Mouse (Mus musculus): ENCODE results near the gene Adam12. TPM values are rescaled to one million over a fixed set of nuclear protein-coding genes. Genes with fewer than 3 reads are reported as not detected.

Gene Adam12
- polyA plus RNA-seq, 1 experiment from 2014 or later, result 50.9 TPM

- H3K36me3 ChIP-seq (ENCODE audit: insufficient read depth), result peaks cover 38% of the 10 kb centered on the region
- 94% methylated on average over 11 of the region's 11 CpGs for WGBS
- no peaks in the 10 kb centered on the region for H3K27me3 ChIP-seq (ENCODE audit: insufficient read depth, low read length)
- no peak overlapping the region for H3K27ac ChIP-seq (ENCODE audit: low read depth)
- H3K9me3 ChIP-seq (ENCODE audit: low read depth, low read length), result no peaks in the 10 kb centered on the region
- no peak overlapping the region for H3K4me2 ChIP-seq
- no peak for TF ChIP-seq CTCF (IDR thresholded peaks at IDR 0.05; ENCODE audit: low read depth)
- no peak overlapping the region for H3K4me3 ChIP-seq (ENCODE audit: low read depth, low read length)
- H3K4me1 ChIP-seq (ENCODE audit: insufficient read depth), result peaks cover 21% of the 10 kb centered on the region
- ATAC-seq (ENCODE audit: insufficient read depth) (no peak), DNase-seq (no peak)
- H3K9ac ChIP-seq, result no peak overlapping the region
Observed at GRCm38 (mm10) chr7:133931481-133931880, 300.5 kb downstream of the Adam12 start.

GRCm38 (mm10) chr7:133928981-133929380, 303.0 kb downstream of the Adam12 start:
- H3K4me1 ChIP-seq (ENCODE audit: insufficient read depth), result peaks cover 14% of the 10 kb centered on the region
- no peak for DNase-seq
- no peaks in the 10 kb centered on the region for H3K27me3 ChIP-seq (ENCODE audit: insufficient read depth, low read length)
- H3K36me3 ChIP-seq (ENCODE audit: insufficient read depth), result peaks cover 37% of the 10 kb centered on the region
- H3K9ac ChIP-seq, result no peak overlapping the region
- no peak for TF ChIP-seq CTCF (IDR thresholded peaks at IDR 0.05; ENCODE audit: low read depth)
- no peaks in the 10 kb centered on the region for H3K9me3 ChIP-seq (ENCODE audit: low read depth, low read length)
- no peak for ATAC-seq (ENCODE audit: insufficient read depth)
- H3K4me2 ChIP-seq, result no peak overlapping the region
- 87% methylated on average over 3 of the region's 3 CpGs for WGBS
- no peak overlapping the region for H3K4me3 ChIP-seq (ENCODE audit: low read depth, low read length)
- H3K27ac ChIP-seq (ENCODE audit: low read depth), result no peak overlapping the region

GRCm38 (mm10) chr7:133925771-133926170, 306.2 kb downstream of the Adam12 start:
- Histone ChIP-seq H3K36me3 (ENCODE audit: insufficient read depth) (peaks cover 40% of the 10 kb centered on the region), H3K4me3 (ENCODE audit: low read depth, low read length) (no peak overlapping the region), H3K9me3 (ENCODE audit: low read depth, low read length) (no peaks in the 10 kb centered on the region), H3K4me2 (no peak overlapping the region), H3K9ac (no peak overlapping the region), H3K4me1 (ENCODE audit: insufficient read depth) (peaks cover 4% of the 10 kb centered on the region; the same call in 1 of the 2 replicates), H3K27ac (ENCODE audit: low read depth) (no peak overlapping the region), H3K27me3 (ENCODE audit: insufficient read depth, low read length) (no peaks in the 10 kb centered on the region)
- DNase-seq, result no peak
- TF ChIP-seq CTCF (IDR thresholded peaks at IDR 0.05; ENCODE audit: low read depth), result no peak
- WGBS, result 64% methylated on average over 2 of the region's 2 CpGs
- ATAC-seq (ENCODE audit: insufficient read depth), result no peak

- Histone ChIP-seq H3K9me3 (ENCODE audit: low read depth, low read length) (no peaks in the 10 kb centered on the region), H3K27ac (ENCODE audit: low read depth) (no peak overlapping the region), H3K27me3 (ENCODE audit: insufficient read depth, low read length) (no peaks in the 10 kb centered on the region), H3K9ac (no peak overlapping the region), H3K4me1 (ENCODE audit: insufficient read depth) (peaks cover 4% of the 10 kb centered on the region; the same call in 1 of the 2 replicates), H3K4me3 (ENCODE audit: low read depth, low read length) (no peak overlapping the region), H3K4me2 (no peak overlapping the region), H3K36me3 (ENCODE audit: insufficient read depth) (peaks cover 41% of the 10 kb centered on the region)
- DNase-seq, result no peak
- ATAC-seq (ENCODE audit: insufficient read depth), result no peak
- 30% methylated on average over 6 of the region's 6 CpGs for WGBS
- TF ChIP-seq CTCF (IDR thresholded peaks at IDR 0.05; ENCODE audit: low read depth), result no peak
Observed at GRCm38 (mm10) chr7:133923994-133924393, 308.0 kb downstream of the Adam12 start.

GRCm38 (mm10) chr7:133921291-133921690, 310.7 kb downstream of the Adam12 start:
- H3K4me3 ChIP-seq (ENCODE audit: low read depth, low read length), result no peak overlapping the region
- 89% methylated on average over 4 of the region's 4 CpGs for WGBS
- H3K9ac ChIP-seq, result no peak overlapping the region
- H3K27ac ChIP-seq (ENCODE audit: low read depth), result no peak overlapping the region
- no peak for TF ChIP-seq CTCF (IDR thresholded peaks at IDR 0.05; ENCODE audit: low read depth)
- no peak overlapping the region for H3K4me2 ChIP-seq
- H3K9me3 ChIP-seq (ENCODE audit: low read depth, low read length), result no peaks in the 10 kb centered on the region
- peaks cover 31% of the 10 kb centered on the region; the same call in 1 of the 2 replicates for H3K36me3 ChIP-seq (ENCODE audit: insufficient read depth)
- no peaks in the 10 kb centered on the region for H3K27me3 ChIP-seq (ENCODE audit: insufficient read depth, low read length)
- DNase-seq (no peak), ATAC-seq (ENCODE audit: insufficient read depth) (no peak)
- H3K4me1 ChIP-seq (ENCODE audit: insufficient read depth), result peaks cover 4% of the 10 kb centered on the region; the same call in 1 of the 2 replicates

GRCm38 (mm10) chr7:133920724-133921123, 311.2 kb downstream of the Adam12 start:
- H3K4me3 ChIP-seq (ENCODE audit: low read depth, low read length), result no peak overlapping the region
- no peak overlapping the region for H3K4me2 ChIP-seq
- no peaks in the 10 kb centered on the region for H3K9me3 ChIP-seq (ENCODE audit: low read depth, low read length)
- DNase-seq (no peak), ATAC-seq (ENCODE audit: insufficient read depth) (no peak)
- H3K4me1 ChIP-seq (ENCODE audit: insufficient read depth), result peaks cover 4% of the 10 kb centered on the region; the same call in 1 of the 2 replicates
- H3K36me3 ChIP-seq (ENCODE audit: insufficient read depth), result peaks cover 27% of the 10 kb centered on the region; the same call in 1 of the 2 replicates
- H3K27ac ChIP-seq (ENCODE audit: low read depth), result no peak overlapping the region
- WGBS, result 66% methylated on average over 7 of the region's 7 CpGs
- TF ChIP-seq CTCF (IDR thresholded peaks at IDR 0.05; ENCODE audit: low read depth), result no peak
- H3K27me3 ChIP-seq (ENCODE audit: insufficient read depth, low read length), result no peaks in the 10 kb centered on the region
- H3K9ac ChIP-seq, result no peak overlapping the region

- no peak for TF ChIP-seq CTCF (IDR thresholded peaks at IDR 0.05; ENCODE audit: low read depth)
- Histone ChIP-seq H3K27me3 (ENCODE audit: insufficient read depth, low read length) (no peaks in the 10 kb centered on the region), H3K9me3 (ENCODE audit: low read depth, low read length) (no peaks in the 10 kb centered on the region), H3K9ac (no peak overlapping the region), H3K4me1 (ENCODE audit: insufficient read depth) (peaks cover 4% of the 10 kb centered on the region; the same call in 1 of the 2 replicates), H3K4me2 (no peak overlapping the region), H3K36me3 (ENCODE audit: insufficient read depth) (peaks cover 25% of the 10 kb centered on the region; the same call in 1 of the 2 replicates), H3K27ac (ENCODE audit: low read depth) (no peak overlapping the region), H3K4me3 (ENCODE audit: low read depth, low read length) (no peak overlapping the region)
- 0 out of 2 replicates have a peak, but pooled peaks have one; percentile 4 for ATAC-seq (ENCODE audit: insufficient read depth)
- 70% methylated on average over 5 of the region's 5 CpGs for WGBS
- DNase-seq, result no peak
Observed at GRCm38 (mm10) chr7:133919918-133920317, 312.0 kb downstream of the Adam12 start.

Data from lung, embryonic 14.5 days (tissue).